Mouse (Mus musculus): ENCODE data around the gene Rtn4rl1. TPM values are rescaled to one million over a fixed set of nuclear protein-coding genes. Genes with fewer than 3 reads are reported as not detected.

Gene Rtn4rl1
- polyA plus RNA-seq, 1 experiment from 2014 or later = 4.2 TPM

GRCm38 (mm10) chr11:75209363-75209762 is 15.8 kb downstream of the Rtn4rl1 start:
- Histone ChIP-seq H3K4me3 (replicated peaks; ENCODE audit: low read depth, low read length) (no peak overlapping the region), H3K9ac (ENCODE audit: low read depth, low read length) (no peak overlapping the region), H3K27ac (no peak overlapping the region), H3K36me3 (ENCODE audit: insufficient read depth, low read length) (no peaks in the 10 kb centered on the region), H3K27me3 (ENCODE audit: insufficient read depth, low read length) (no peaks in the 10 kb centered on the region), H3K9me3 (replicated peaks; ENCODE audit: low read length) (no peaks in the 10 kb centered on the region), H3K4me1 (replicated peaks; ENCODE audit: insufficient read depth, low read length) (peaks cover 12% of the 10 kb centered on the region; the same call in 1 of the 2 replicates), H3K4me2 (ENCODE audit: low read length) (no peak overlapping the region)
- WGBS = 74% methylated on average over 4 of the region's 4 CpGs
- no peak for DNase-seq (ENCODE audit: low spot score)
- TF ChIP-seq CTCF (IDR thresholded peaks at IDR 0.05; ENCODE audit: low read depth) = no peak
- ATAC-seq (replicated peaks; ENCODE audit: low FRiP score, low read depth) = no peak

GRCm38 (mm10) chr11:75210093-75210492 is 16.5 kb downstream of the Rtn4rl1 start:
- Histone ChIP-seq H3K9me3 (replicated peaks; ENCODE audit: low read length) (no peaks in the 10 kb centered on the region), H3K36me3 (ENCODE audit: insufficient read depth, low read length) (no peaks in the 10 kb centered on the region), H3K9ac (ENCODE audit: low read depth, low read length) (no peak overlapping the region), H3K27ac (no peak overlapping the region), H3K4me3 (replicated peaks; ENCODE audit: low read depth, low read length) (no peak overlapping the region), H3K4me2 (ENCODE audit: low read length) (no peak overlapping the region), H3K4me1 (replicated peaks; ENCODE audit: insufficient read depth, low read length) (peaks cover 12% of the 10 kb centered on the region; the same call in 1 of the 2 replicates), H3K27me3 (ENCODE audit: insufficient read depth, low read length) (no peaks in the 10 kb centered on the region)
- TF ChIP-seq CTCF (IDR thresholded peaks at IDR 0.05; ENCODE audit: low read depth) = no peak
- ATAC-seq (replicated peaks; ENCODE audit: low FRiP score, low read depth) (no peak), DNase-seq (ENCODE audit: low spot score) (no peak)
- WGBS = 89% methylated on average over 4 of the region's 4 CpGs

GRCm38 (mm10) chr11:75210755-75211154 is 17.2 kb downstream of the Rtn4rl1 start:
- H3K27me3 ChIP-seq (ENCODE audit: insufficient read depth, low read length) = no peaks in the 10 kb centered on the region
- peaks cover 15% of the 10 kb centered on the region; the same call in 1 of the 2 replicates for H3K4me1 ChIP-seq (replicated peaks; ENCODE audit: insufficient read depth, low read length)
- H3K9ac ChIP-seq (ENCODE audit: low read depth, low read length) = no peak overlapping the region
- 69% methylated on average over 6 of the region's 6 CpGs for whole genome bisulfite sequencing
- no peaks in the 10 kb centered on the region for H3K36me3 ChIP-seq (ENCODE audit: insufficient read depth, low read length)
- no peak for TF ChIP-seq CTCF (IDR thresholded peaks at IDR 0.05; ENCODE audit: low read depth)
- DNase-seq (ENCODE audit: low spot score) (no peak), ATAC-seq (replicated peaks; ENCODE audit: low FRiP score, low read depth) (no peak)
- H3K27ac ChIP-seq = no peak overlapping the region
- H3K4me3 ChIP-seq (replicated peaks; ENCODE audit: low read depth, low read length) = no peak overlapping the region
- no peaks in the 10 kb centered on the region for H3K9me3 ChIP-seq (replicated peaks; ENCODE audit: low read length)
- no peak overlapping the region for H3K4me2 ChIP-seq (ENCODE audit: low read length)

GRCm38 (mm10) chr11:75212031-75212667 is 18.6 kb downstream of the Rtn4rl1 start:
- H3K4me2 ChIP-seq (ENCODE audit: low read length) = no peak overlapping the region
- H3K27ac ChIP-seq = peak overlapping the region; percentile 72
- no peaks in the 10 kb centered on the region for H3K9me3 ChIP-seq (replicated peaks; ENCODE audit: low read length)
- no peaks in the 10 kb centered on the region for H3K27me3 ChIP-seq (ENCODE audit: insufficient read depth, low read length)
- no peak overlapping the region for H3K9ac ChIP-seq (ENCODE audit: low read depth, low read length)
- H3K4me1 ChIP-seq (replicated peaks; ENCODE audit: insufficient read depth, low read length) = peaks cover 15% of the 10 kb centered on the region; the same call in 1 of the 2 replicates
- WGBS = 47% methylated on average over 8 of the region's 8 CpGs
- no peaks in the 10 kb centered on the region for H3K36me3 ChIP-seq (ENCODE audit: insufficient read depth, low read length)
- TF ChIP-seq CTCF (IDR thresholded peaks at IDR 0.05; ENCODE audit: low read depth) = no peak
- no peak for ATAC-seq (replicated peaks; ENCODE audit: low FRiP score, low read depth)
- DNase-seq (ENCODE audit: low spot score) = no peak
- H3K4me3 ChIP-seq (replicated peaks; ENCODE audit: low read depth, low read length) = no peak overlapping the region

- Histone ChIP-seq H3K27me3 (ENCODE audit: insufficient read depth, low read length) (no peaks in the 10 kb centered on the region), H3K4me1 (replicated peaks; ENCODE audit: insufficient read depth, low read length) (peaks cover 15% of the 10 kb centered on the region; the same call in 1 of the 2 replicates), H3K4me3 (replicated peaks; ENCODE audit: low read depth, low read length) (no peak overlapping the region), H3K27ac (0 out of 2 replicates have a peak overlapping the region, but pooled peaks have one; percentile 54), H3K36me3 (ENCODE audit: insufficient read depth, low read length) (no peaks in the 10 kb centered on the region), H3K9ac (ENCODE audit: low read depth, low read length) (no peak overlapping the region), H3K9me3 (replicated peaks; ENCODE audit: low read length) (no peaks in the 10 kb centered on the region), H3K4me2 (ENCODE audit: low read length) (no peak overlapping the region)
- 60% methylated on average over 3 of the region's 3 CpGs for WGBS
- no peak for TF ChIP-seq CTCF (IDR thresholded peaks at IDR 0.05; ENCODE audit: low read depth)
- no peak for DNase-seq (ENCODE audit: low spot score)
- 0 out of 2 replicates have a peak, but pooled peaks have one; percentile 41 for ATAC-seq (replicated peaks; ENCODE audit: low FRiP score, low read depth)
Observed at GRCm38 (mm10) chr11:75212876-75213275, 19.3 kb downstream of the Rtn4rl1 start.

- peak overlapping the region; percentile 87 for H3K27ac ChIP-seq
- peak overlapping the region; percentile 66 for H3K9ac ChIP-seq (ENCODE audit: low read depth, low read length)
- H3K9me3 ChIP-seq (replicated peaks; ENCODE audit: low read length) = no peaks in the 10 kb centered on the region
- peak overlapping the region; percentile 20; the same call in 1 of the 2 replicates for H3K4me3 ChIP-seq (replicated peaks; ENCODE audit: low read depth, low read length)
- ATAC-seq (replicated peaks; ENCODE audit: low FRiP score, low read depth) (peak; percentile 61), DNase-seq (ENCODE audit: low spot score) (peak; percentile 65)
- no peaks in the 10 kb centered on the region for H3K27me3 ChIP-seq (ENCODE audit: insufficient read depth, low read length)
- no peaks in the 10 kb centered on the region for H3K36me3 ChIP-seq (ENCODE audit: insufficient read depth, low read length)
- peak overlapping the region; percentile 64 for H3K4me2 ChIP-seq (ENCODE audit: low read length)
- WGBS = 10% methylated on average over 35 of the region's 35 CpGs
- TF ChIP-seq CTCF (IDR thresholded peaks at IDR 0.05; ENCODE audit: low read depth) = no peak
- peaks cover 15% of the 10 kb centered on the region; the same call in 1 of the 2 replicates for H3K4me1 ChIP-seq (replicated peaks; ENCODE audit: insufficient read depth, low read length)
Observed at GRCm38 (mm10) chr11:75213372-75214080, 19.9 kb downstream of the Rtn4rl1 start.
